Mouse (Mus musculus) heart, postnatal 0 days (tissue): Measurements from ENCODE around the gene Numa1. TPM values are rescaled to one million over a fixed set of nuclear protein-coding genes. Genes with fewer than 3 reads are reported as not detected.

ENCODE experiments used
- ATAC-seq: fragments of 200-750 bp; cut with Nextera tagmentation; 2 replicates; pipeline ENCODE4 v1.8.0; 2017; ENCODE audit warnings: low read depth, moderate number of reproducible peaks, moderate library complexity; ENCODE audit not compliant: insufficient read depth
- DNase-seq: peaks from one replicate; pipeline ENCODE4 v3.0.0-alpha.2; 2016; ENCODE audit warnings: low spot score
- H3K27ac ChIP-seq: fragments of 300-500 bp; sonication (generic); 2 replicates; pipeline ENCODE4 v1.5.1; 2014; ENCODE audit warnings: low read depth, mild to moderate bottlenecking
- H3K27me3 ChIP-seq: fragments of 300-500 bp; sonication (generic); 2 replicates; pipeline ENCODE4 v1.6.1; 2014; ENCODE audit warnings: low read length, mixed read lengths; ENCODE audit not compliant: control insufficient read depth, insufficient read depth
- H3K36me3 ChIP-seq: fragments of 300-500 bp; sonication (generic); replicated peaks from 2 replicates; pipeline ENCODE4 v1.6.1; 2014; ENCODE audit warnings: low read length, mixed read lengths; ENCODE audit not compliant: control insufficient read depth, insufficient read depth
- H3K4me1 ChIP-seq: fragments of 300-500 bp; sonication (generic); 2 replicates; pipeline ENCODE4 v1.6.1; 2014; ENCODE audit warnings: antibody characterized with exemption; ENCODE audit not compliant: control insufficient read depth, insufficient read depth
- H3K4me2 ChIP-seq: fragments of 300-500 bp; sonication (generic); 2 replicates; pipeline ENCODE4 v1.6.1; 2014; ENCODE audit warnings: low read depth, mild to moderate bottlenecking, low read length, moderate library complexity
- H3K4me3 ChIP-seq: fragments of 300-500 bp; sonication (generic); 2 replicates; pipeline ENCODE4 v1.5.1; 2014; ENCODE audit warnings: low read depth, low read length
- H3K9ac ChIP-seq: fragments of 300-500 bp; sonication (generic); replicated peaks from 2 replicates; pipeline ENCODE4 v1.6.1; 2014; ENCODE audit warnings: low read depth, low read length, mixed read lengths
- H3K9me3 ChIP-seq: fragments of 300-500 bp; sonication (generic); replicated peaks from 2 replicates; pipeline ENCODE4 v1.6.1; 2016; ENCODE audit warnings: low read length; ENCODE audit not compliant: control insufficient read depth
- CTCF ChIP-seq: IDR thresholded peaks from 2 replicates; pipeline ENCODE4 v1.5.1; 2016; ENCODE audit warnings: antibody characterized with exemption, control low read depth, low read depth
- EP300 ChIP-seq: IDR thresholded peaks from 2 replicates; pipeline ENCODE4 v1.6.1; 2016; ENCODE audit warnings: antibody characterized with exemption, low read depth
- WGBS: fragments of 180-500 bp; shearing (Covaris S2); extraction: QIAGEN DNeasy Blood & Tissue Kit; methylation state at CpG from one replicate; pipeline ENCODE4 v1.1.7; 2014; 5-methylcytosine and 5-hydroxymethylcytosine counted together
- polyA plus RNA-seq: library from polyadenylated mRNA; unstranded; fragments of >200 nt; fragmentation: Nextera tagmentation; extraction: Ambion mirVana; gene quantifications from 2 replicates; pipeline ENCODE4 v1.2.1, GENCODE M21; 2015
- total RNA-seq: library from RNA; depleted of rRNA; stranded (reverse); fragments of >200 nt; gene quantifications from 2 replicates; pipeline ENCODE4 v1.2.3, GENCODE M21; 2014; ENCODE audit warnings: low replicate concordance

Gene Numa1
- total and polyA plus RNA-seq, 2 experiments from 2014 or later, result 23.4 to 75.3 TPM

DNA sequence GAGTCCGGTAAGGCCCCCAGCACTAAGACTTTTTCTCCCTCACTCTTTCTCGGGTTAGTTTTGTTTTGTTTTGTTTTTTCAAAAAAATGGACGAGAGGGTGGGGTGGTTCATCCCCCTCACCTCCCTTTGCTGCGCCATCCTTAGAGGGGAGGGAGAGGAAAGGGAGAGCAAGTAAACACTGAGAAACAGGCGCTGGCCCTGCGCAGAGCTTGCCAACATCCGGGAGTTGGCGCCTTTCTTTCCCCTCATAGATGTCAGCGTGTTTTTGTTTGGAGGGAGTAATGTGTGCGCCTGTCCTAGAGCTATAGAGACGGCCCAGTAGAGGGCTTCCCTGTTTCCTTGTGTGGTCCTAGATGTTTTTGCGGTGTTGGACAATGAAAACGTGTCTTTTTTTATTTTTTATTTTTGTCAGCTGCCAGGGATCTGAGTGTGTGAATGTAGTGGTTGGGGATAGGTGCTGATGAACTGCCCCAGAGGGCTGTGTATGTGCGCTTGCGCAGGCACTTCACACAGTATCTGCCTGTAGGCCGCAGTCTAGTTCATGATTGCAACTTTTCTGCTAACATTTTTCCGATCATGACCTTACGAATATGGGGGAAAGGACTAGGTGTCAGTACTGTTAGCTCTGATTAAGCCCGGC is 37.0 kb downstream of the Numa1 start:
- WGBS, result 1% methylated on average over 19 of the region's 19 CpGs
- TF ChIP-seq EP300, result 0 out of 2 replicates have a peak, but pooled peaks have one; percentile 19
- TF ChIP-seq CTCF, result no peak
- Histone ChIP-seq H3K27ac (peak overlapping the region; percentile 96), H3K4me2 (peak overlapping the region; percentile 77), H3K4me1 (peaks cover 36% of the 10 kb centered on the region), H3K4me3 (peak overlapping the region; percentile 73), H3K9ac (peak overlapping the region; percentile 86), H3K36me3 (no peaks in the 10 kb centered on the region), H3K9me3 (no peaks in the 10 kb centered on the region), H3K27me3 (no peaks in the 10 kb centered on the region)
- ATAC-seq (peak; percentile 66), DNase-seq (peak; percentile 88)

DNA sequence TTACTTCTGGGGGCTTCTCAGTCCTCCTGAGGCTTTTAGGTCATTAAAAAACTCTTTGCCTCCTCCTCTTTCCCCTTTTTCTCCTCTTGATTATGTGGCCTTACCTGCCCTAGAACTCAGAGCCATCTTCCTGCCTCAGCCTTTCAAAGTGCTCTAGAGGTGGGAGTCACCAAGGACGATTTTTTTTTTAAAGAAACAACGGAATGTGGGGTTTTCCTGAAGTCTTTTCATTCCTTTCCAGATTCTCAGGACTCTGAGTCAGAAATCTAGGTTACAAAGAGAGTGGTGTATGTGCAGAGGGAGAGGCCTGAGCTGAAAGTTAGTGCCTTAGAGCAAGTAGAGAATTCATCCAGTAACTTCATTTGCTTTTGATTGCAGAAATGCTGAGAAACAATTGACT is 37.8 kb downstream of the Numa1 start:
- Histone ChIP-seq H3K36me3 (no peaks in the 10 kb centered on the region), H3K4me1 (peaks cover 36% of the 10 kb centered on the region), H3K9me3 (no peaks in the 10 kb centered on the region), H3K4me3 (peak overlapping the region; percentile 73), H3K4me2 (peak overlapping the region; percentile 77), H3K27ac (peak overlapping the region; percentile 96), H3K27me3 (no peaks in the 10 kb centered on the region), H3K9ac (peak overlapping the region; percentile 86)
- DNase-seq, result no peak
- 39% methylated on average over 2 of the region's 2 CpGs for WGBS
- TF ChIP-seq CTCF (no peak), EP300 (no peak)
- ATAC-seq, result no peak

DNA sequence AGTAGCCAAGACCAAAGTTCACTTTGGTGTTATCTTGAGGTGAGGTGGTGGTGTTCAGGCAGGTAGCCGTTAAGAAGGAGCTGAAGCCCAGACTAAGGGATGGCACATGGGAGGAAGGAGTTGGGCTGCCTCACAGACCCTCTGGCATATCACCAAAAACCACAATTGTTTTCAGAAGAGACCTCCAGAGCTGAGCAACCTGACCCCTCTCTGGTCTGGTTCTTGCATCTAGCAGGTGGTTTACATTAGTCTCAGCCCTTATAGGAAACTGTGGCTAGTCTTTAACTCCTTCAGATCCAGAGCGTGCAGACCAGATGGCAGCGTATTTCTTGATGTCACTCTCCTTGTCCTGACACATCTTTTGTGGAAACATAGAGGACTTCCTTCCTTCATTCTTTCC is 39.8 kb downstream of the Numa1 start:
- 78% methylated on average over 3 of the region's 3 CpGs for WGBS
- Histone ChIP-seq H3K4me1 (peaks cover 35% of the 10 kb centered on the region), H3K27me3 (no peaks in the 10 kb centered on the region), H3K4me3 (no peak overlapping the region), H3K27ac (no peak overlapping the region), H3K9me3 (no peaks in the 10 kb centered on the region), H3K9ac (0 out of 2 replicates have a peak overlapping the region, but pooled peaks have one; percentile 40), H3K4me2 (no peak overlapping the region), H3K36me3 (peaks cover 6% of the 10 kb centered on the region; the same call in 1 of the 2 replicates)
- no peak for ATAC-seq
- no peak for DNase-seq
- no peak for TF ChIP-seq CTCF
- TF ChIP-seq EP300, result no peak

DNA sequence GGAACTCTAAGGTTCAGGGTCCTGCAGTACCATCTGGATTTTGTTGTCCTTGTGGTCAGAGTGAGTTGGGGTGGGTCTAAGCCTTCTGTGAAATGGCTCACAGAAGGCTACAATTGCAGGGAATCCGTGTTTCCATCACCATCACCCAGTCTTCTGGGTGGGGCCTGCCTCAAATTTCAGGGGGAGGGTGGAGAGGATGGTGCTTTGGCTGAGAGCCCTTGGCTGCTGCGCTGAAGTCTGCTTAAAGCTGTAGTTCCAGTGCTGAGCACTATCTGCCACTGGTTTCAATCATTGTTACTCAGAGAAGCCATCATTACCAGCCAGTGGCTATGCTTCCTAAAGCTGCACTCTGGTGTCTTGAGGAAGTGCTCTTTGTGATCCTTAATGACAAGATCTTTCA is 40.6 kb downstream of the Numa1 start:
- H3K27ac ChIP-seq, result peak overlapping the region; percentile 22; the same call in 1 of the 2 replicates
- DNase-seq (peak; percentile 56), ATAC-seq (no peak)
- peaks cover 27% of the 10 kb centered on the region for H3K4me1 ChIP-seq
- no peaks in the 10 kb centered on the region for H3K9me3 ChIP-seq
- 14% methylated on average over 2 of the region's 2 CpGs for WGBS
- no peak overlapping the region for H3K9ac ChIP-seq
- H3K4me2 ChIP-seq, result no peak overlapping the region
- H3K4me3 ChIP-seq, result no peak overlapping the region
- H3K27me3 ChIP-seq, result no peaks in the 10 kb centered on the region
- TF ChIP-seq CTCF, result no peak
- no peak for TF ChIP-seq EP300
- H3K36me3 ChIP-seq, result peaks cover 6% of the 10 kb centered on the region; the same call in 1 of the 2 replicates

DNA sequence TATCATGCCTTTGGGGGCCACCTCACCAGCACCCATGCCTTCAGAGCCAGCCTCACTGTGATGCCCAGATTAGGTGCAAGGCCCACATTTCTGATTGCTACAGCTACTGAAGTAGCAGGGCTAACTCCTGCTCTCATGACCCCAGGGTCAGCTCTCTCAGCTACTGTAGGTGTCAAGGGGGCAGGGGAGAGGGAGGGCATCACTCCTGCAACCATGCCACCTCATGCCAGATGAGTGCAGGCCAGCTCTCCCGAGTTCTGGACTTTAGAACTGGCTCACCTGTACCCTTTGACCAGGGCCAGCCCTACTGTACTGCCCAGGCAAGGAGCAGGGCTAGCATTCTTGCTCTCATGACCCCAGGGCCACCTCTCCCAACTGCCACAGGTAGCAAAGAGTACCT is 48.8 kb downstream of the Numa1 start:
- Histone ChIP-seq H3K27me3 (no peaks in the 10 kb centered on the region), H3K4me2 (no peak overlapping the region), H3K36me3 (peaks cover 35% of the 10 kb centered on the region), H3K9me3 (no peaks in the 10 kb centered on the region), H3K9ac (no peak overlapping the region), H3K4me3 (no peak overlapping the region), H3K4me1 (no peaks in the 10 kb centered on the region), H3K27ac (no peak overlapping the region)
- DNase-seq (no peak), ATAC-seq (no peak)
- 73% methylated on average over 1 of the region's 1 CpGs for WGBS
- TF ChIP-seq EP300 (no peak), CTCF (no peak)

DNA sequence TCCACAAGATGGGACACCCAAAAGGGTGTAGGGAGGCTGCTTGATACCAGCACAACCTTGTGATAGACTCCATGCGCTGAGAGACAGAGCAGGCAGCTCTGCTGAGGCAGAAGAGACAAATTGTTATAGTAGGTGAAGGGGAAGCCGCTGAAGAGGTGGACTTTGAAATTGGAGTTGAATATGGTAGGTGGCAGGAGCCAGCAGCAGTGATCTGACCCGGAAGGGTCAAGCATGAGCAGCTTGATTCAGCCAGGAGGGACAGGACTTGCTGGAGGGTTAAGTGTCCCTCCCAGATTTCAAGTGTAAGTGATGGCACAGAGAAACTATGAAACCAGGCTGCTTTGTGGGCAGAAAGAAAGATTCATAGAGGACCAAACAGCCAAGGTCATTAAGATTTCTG is 51.2 kb downstream of the Numa1 start:
- Histone ChIP-seq H3K27me3 (no peaks in the 10 kb centered on the region), H3K36me3 (peaks cover 58% of the 10 kb centered on the region), H3K27ac (no peak overlapping the region), H3K9me3 (no peaks in the 10 kb centered on the region), H3K4me3 (no peak overlapping the region), H3K4me1 (no peaks in the 10 kb centered on the region), H3K9ac (no peak overlapping the region), H3K4me2 (no peak overlapping the region)
- TF ChIP-seq CTCF (no peak), EP300 (no peak)
- no peak for ATAC-seq
- 95% methylated on average over 3 of the region's 3 CpGs for WGBS
- no peak for DNase-seq
